Mouse (Mus musculus) frontal cortex, postnatal 14 days (tissue): ENCODE measurements around the gene Spaca3.
A peak's percentile ranks its signal among the peaks of the same experiment; 100 is the strongest.

Source experiments
- DNase-seq, 2 experiments: peaks; one replicate each; pipeline ENCODE4 v3.0.0; 2022; ENCODE audit warnings: low spot score in 2 of 2

Gene Spaca3

DNA sequence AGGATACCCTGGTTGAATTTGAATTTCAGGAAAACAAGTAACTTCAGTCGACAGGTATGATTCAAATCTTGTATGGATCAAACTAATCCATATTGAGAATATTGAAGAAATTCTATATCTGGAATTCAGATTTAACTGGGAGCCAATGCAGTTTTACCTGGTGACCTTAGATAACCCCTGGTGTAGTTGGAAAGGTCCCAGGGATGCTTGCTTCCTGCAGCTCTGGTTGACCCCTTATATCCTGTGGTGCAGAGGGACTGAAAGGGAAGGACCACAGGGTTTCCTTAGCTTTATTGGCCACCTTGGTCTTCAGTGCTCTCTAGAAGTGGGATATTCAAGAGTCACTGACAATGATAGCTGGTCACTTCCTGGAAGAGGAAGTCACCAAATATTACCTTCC, 9.9 kb downstream of the Spaca3 start:
- DNase-seq, result no peak

DNA sequence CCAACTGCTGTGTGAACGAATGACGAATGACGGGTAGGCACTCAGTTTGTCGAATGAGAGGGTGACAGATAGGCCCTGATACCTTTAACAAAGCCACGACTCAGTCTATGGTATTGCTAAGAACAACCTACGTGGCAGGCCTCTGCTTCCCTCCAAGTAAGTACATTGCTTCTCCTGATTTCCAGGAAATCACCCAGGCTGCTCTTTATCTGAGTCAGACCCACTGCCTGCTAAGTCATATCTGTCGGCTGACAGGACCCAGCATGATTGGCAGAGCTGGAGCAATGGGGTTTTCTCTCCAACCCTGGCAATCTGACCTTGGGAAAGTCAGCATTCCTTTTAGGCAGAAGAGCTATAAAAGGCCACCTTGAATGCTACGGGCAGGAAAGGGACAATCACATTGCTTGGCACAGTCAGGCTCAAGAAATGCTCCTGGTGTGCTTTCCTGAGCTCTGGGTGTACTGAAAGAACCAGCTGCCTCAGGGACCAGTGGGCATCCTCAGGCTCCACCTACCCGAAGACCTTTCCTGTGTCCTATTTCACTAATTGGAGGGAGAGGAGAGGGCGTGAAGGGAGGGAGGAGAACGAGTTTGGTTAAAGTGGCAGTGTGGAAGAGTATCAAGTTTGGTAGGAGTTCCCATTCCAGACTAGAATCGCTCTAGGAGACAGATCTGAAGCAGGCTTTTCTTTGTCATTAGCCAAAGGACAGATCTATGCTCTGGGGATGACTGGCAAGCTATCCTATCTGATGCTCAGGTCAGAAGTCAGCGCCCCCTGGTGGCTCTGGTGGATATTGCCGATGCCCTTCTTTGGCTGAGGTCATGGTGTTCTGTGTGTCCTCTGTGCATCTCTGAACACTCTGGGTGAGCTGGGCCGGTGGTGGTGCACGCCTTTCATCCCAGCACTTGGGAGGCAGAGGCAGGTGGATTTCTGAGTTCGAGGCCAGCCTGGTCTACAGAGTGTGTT, 14.6 kb downstream of the Spaca3 start:
- DNase-seq, result no peak

DNA sequence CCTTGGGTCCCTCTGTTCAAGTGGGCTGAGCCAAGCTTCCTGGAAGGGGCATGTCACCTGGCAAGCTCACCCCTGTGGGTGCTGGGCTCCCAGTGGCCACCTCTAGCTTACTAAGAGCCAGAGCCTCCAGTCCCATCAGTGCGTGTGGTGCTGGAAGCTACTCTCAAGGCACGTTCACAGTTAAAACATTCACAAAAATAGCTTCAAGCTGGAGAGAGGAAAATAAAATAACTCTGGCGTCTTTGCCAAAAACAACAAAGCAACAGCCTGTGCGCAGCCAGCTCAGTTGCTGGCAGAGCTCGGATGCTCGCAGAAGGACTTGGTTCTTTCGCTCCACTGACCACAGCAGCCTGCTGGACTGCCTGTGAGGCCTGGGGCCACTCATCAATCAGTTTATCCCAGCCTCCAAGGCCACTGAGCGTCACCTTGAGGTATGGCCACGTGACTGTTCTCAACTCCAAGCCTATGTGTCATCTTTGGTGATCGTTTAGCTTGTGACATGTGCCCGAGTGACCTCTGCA, 19.0 kb downstream of the Spaca3 start:
- DNase-seq, result peak in 1 of 2 experiments; percentile 25

DNA sequence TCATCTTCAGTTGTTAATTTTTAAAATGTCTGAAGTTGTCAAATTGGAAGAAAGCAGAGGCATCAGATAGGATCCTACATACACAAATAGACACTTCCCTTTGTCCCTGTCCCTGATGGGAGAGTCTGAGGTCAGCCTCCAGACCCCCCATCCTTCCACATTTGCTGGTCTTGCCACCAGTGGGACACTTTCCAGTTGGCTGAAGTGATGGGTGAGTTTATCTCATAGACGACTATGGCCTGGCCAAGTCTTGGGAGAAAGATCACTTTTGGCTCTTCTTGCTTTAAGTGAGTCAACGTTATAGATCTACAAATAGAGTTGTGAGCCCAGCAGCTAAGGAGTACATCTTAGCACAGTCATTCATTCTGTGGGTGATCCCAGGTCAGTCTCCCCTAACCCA, 19.9 kb downstream of the Spaca3 start:
- no peak for DNase-seq

DNA sequence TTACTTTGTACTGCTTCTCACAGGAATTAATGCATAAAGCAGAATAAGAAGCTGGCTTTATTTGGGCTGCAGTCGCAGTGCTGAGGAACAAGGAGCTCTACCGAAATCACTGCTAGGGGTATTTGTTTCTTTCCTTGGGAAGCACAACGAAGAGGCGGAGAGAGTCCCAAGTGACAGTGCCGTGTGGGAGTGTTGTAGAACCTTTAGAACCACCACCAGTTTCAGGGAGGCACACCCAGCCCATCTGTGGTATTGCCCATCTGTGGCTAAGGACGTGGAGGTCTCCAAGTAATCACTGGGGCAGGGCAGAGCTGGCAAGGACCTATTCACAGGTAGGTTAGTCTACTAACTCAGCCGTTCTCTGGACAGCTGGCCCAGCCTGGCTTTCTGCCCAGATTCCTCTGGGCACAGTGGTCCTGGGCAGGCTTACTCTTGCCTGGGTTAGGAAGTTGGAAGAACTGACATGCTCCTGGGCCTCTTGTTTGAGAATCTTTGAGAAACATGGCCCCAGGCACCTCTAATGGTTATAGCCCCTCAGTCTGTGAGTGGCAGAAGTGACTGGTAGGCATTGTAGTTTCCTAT, 24.2 kb downstream of the Spaca3 start:
- DNase-seq, result no peak

DNA sequence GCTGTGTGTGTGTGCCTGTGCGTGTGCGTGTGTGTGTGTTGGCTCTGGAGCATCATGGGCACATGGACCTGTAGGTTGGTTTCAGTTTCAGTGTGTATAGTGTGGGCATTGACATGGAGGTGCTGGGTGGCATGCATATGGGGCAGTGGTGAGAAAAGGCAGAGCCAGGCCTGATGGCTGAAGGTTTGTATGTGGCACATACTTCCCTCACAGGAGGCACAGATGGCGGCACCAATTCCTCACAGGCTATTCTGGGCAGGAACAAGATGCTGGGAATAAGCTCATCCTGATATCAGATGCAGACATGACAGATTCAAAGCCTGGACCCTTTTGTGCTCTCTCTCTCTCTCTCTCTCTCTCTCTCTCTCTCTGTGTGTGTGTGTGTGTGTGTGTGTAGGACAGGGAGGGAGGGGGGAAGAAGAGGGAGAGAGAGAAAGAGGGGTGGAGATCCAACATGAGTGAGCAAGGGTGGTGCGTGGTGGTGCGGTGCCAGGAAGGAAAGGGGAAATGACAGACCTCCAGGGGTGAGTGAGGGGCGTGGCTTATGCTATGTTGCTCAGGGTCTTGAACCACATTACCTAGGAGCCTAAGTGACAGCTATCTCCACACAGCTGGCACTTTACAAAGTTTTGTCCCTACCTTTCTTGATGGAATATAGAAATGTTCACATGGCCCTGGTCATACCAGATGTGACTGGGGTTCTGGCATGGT, 26.5 kb downstream of the Spaca3 start:
- DNase-seq, result no peak

DNA sequence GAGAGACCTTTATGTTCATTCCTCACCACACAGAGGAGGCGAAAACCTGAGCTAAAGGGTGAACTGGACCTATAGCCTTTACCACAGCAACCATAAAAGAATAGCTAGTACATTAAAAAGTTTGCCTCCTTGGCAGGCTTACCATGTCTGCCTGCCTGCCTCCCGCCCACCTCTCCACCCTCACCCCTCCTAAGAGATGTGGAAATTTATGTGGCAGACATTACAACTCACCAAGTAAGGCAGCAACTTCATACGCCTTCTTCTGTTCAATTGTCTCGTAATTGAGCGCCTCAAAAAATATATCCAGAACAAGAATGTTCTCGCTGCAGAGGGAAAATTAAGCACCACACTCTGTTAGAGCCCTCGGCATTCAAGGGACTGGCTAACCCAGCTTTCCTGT, 28.2 kb downstream of the Spaca3 start:
- DNase-seq, result no peak

DNA sequence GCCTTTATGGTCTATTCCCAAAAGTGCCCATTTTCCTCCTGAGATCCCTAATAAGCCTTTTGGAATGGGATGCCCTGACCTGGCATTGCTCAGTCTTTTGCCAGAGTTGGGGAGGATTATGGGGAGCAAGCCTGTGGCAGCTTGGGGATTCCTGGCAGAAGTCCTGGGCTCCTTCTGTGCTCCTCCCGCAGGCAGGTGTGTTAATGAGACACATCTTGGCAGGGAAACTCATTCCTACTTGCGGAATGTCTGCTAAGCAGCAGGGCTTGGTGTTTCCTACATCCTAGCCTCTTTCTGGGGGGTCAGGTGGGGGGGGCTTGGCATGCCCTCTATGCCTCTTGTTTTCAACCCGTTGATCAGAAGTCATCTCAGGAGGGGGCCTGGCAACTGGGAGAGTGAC, 28.9 kb downstream of the Spaca3 start:
- no peak for DNase-seq

DNA sequence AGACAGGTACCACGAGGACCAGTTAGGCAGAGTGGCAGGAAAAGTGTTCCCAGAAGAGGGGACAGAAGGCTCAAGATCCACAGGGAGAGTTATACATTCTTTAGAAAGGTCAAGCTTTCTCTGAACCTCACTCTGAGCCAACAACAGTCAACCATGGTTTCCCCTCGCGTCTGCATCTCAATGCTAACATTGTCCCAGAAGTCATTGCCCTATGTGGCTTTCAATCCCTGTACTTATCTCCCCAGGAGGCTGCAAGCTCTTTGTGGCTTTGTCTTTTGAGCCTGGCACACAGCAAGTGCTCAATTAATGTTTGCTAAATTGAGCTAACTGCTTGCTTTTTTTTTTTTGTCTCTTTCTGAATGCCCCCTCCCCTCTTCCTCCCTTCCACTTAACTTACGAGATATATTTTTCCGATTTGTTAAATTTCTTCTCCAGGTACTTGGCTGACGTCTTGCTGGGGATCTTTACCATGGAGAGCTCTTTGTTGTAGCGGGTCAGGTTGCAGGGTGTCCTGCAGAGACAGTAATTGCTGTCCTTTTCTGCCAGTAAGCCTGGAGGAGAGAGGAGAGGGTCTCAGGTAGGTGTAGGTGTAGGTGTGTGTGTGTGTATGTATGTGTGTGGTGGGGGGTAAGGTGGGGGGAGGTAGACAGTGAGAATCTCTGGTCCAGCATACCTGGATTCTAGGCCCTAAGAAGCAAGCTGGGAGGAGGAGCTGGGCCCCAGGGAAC, 31.3 kb downstream of the Spaca3 start:
- no peak for DNase-seq

DNA sequence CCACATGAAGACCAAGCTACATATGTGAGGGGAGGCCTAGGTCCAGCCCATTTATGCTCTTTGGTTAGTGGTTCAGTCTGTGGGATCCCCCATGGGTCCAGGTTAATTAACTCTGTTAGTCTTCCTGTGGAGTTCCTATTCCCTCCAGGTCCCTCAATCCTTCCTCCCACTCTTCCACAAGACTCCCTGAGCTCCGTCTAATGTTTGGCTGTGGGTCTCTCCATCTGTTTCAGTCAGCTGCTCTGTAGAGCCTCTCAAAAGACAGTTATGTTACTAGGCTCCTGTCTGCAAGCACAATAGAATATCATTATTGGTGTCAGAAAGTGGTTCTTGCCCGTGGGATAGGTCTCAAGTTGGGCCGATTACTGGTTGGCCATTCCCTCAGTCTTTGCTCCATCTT, 37.7 kb downstream of the Spaca3 start:
- no peak for DNase-seq

DNA sequence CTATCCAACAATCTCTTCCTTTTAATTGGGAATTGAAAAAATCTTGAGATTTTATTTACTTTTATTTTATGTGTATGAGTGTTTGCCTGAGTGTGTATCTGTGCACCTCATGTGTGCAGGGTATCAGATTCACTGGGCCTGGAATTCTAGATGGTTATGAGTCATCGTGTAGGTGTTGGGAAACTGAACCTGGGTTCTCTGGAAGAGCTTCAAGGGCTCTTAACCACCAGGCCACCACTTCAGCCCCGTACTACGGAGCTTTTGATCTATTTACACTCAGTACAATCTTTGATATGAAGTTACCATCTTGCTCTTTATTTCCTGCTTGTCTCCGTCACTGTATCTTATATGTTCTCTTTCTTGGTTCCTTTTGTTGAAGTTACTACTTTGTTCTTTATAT, 42.4 kb downstream of the Spaca3 start:
- no peak for DNase-seq

DNA sequence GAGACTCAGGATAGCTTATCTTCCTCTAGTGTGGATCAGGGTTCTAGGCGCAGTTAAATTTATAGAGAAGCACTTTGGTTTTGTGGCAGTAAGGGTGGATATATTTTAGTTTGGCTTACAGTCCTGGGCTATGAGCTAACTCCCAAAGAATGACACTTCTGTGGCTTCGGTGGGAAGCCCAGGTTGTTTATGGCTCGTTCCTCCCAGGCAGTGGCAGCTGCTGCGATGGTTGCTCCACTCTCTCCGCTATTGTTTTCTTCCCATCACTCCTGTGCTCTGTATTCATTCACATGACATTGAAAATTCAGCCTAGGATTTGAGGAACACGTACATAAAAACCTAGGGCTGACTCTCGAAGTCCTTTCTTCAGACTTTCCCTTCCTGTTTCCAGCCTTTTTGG, 44.5 kb downstream of the Spaca3 start:
- DNase-seq, result no peak

DNA sequence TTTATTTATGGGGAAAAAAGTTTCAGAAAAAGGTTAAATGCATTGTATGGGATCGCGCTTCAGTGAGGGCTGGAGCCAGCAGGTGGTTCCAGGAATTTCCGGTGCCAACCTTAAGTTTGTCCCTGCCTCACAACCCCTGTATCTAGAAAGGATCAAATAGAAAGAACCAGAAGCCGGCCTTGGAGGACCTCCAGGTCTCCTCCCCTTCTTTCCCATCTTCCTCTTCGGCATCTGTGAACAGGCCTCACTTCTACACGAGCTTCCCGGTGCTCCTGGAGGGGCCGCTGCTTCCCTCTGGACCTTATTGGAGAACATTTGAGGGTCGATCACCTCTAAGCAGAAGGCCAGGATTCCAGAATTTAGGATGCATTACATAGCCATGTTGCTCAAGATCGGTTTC, 45.3 kb downstream of the Spaca3 start:
- no peak for DNase-seq

DNA sequence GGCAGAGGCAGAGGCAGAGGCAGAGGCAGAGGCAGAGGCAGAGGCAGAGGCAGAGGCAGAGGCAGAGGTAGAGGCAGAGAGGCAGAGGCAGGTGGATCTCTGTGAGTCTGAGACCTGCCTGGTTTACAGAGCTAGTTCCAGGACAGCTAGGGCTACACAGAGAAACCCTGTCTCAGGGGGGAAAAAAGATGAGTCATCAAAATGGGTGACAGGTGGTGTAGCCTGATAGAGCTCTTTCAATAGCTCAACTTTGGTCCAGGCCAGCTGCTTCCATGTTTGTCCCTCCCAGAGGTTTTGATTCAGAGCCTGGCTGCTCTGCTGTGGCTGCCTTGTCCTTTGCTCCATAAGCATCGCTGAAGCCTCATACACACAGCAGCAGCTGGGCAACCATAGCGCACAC, 46.4 kb downstream of the Spaca3 start:
- DNase-seq, result no peak

DNA sequence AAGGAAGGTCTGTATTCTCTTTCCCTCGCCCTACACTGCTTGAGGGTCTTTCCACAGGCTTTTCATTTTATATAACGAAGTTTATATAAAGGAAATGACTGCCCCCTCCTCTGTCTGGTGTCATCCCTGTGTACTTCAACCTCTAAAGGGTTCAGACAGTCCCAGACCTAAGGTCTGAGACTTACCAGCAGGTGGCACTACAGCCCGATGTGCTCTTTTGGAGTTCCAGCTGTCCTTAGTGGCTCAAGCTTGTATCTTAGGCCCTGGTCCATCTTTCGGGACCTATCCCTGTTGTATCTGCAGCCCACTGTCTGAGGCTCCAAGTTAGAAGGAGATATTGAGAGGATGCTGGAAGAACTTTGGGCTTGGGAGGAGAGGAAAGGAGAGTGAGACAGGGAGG, 48.3 kb downstream of the Spaca3 start:
- DNase-seq, result peak in 1 of 2 experiments; percentile 60

DNA sequence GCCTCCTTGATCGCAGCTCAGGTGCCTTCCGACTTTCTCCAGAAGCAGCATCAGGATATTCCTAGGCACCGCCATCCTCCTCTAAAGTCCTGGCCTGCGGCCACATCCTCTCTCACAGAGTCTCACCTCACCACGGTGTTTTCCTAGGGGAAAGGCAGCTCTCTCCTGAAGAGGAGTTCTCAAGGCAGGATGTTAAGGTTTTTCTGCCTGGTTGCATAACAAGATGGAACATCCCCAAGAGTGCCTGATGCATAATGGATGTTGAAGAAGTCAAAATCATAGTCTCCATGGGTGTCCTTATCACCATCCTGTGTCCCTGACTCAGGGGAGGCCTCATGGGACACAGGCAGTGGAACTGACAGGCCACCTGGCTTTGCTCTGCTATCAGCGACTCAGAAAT, 49.7 kb downstream of the Spaca3 start:
- DNase-seq, result no peak

DNA sequence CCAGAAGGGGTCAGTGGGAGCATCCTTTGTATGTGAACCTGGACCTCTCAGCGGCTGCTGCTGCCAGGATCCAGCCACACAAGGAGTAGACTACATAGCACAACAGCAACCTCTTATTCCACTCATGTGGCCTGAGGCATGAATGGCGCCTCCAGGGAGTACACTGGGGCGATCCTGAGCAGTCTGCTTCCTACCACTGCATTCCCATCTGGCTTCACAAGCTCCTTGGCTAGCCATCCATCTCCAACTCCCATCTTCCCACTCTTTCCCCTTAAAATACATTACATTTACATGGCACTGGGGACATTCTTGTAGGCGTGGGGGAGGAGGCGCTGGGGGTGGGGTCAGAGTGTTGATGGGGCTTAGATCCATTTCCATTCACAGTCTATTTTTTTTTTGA, 54.6 kb downstream of the Spaca3 start:
- DNase-seq, result no peak

DNA sequence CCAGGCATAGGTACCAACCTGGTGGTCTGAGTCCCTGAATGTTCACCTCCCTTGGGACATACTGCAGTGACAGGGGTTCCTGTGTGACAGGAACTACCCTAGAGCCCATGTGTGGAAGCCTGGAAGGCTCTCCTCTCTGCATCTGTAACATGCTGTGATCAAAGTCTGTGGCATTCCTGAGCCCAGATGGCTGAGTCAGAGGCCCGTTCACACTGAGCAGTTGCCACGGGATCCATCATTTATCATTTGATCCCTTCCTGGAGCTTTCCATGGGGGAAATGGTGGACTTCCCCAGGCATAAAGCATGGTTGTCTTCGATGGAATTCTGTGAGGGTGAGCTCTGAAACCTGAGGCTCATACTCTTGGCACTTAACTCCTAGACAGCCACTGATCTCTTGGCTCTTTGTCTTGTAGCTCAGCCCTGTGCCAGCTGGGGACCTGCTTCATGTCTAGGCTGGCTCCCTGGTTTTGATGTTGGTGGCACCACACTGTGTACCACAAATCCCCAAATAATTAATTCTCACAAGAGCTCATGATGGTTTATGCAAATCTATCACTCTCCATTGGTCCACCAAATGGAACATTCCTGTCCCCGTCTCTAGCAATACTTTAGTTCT, 55.4 kb downstream of the Spaca3 start:
- no peak for DNase-seq
